Mouse (Mus musculus) gonadal fat pad, adult 2 months (tissue): ENCODE results near the gene Gm13272. TPM values are rescaled to one million over a fixed set of nuclear protein-coding genes. Genes with fewer than 3 reads are reported as not detected.
"Not testable (repeated sequence)": the region's sequence is repeated elsewhere in the genome, so short reads cannot be mapped to it uniquely, and the experiment has no call there.

ENCODE experiments used
- DNase-seq: peaks from one replicate; pipeline ENCODE4 v3.0.0-alpha.2; 2012; ENCODE audit warnings: low read depth
- polyA plus RNA-seq: library from polyadenylated mRNA; depleted of rRNA; stranded (reverse); fragments of >200 nt; gene quantifications from 2 replicates; pipeline ENCODE4 v1.2.3, GENCODE M21; 2012; rRNA removed

The Gm13272 gene
- polyA plus RNA-seq, 1 experiment, result not detected

- DNase-seq, result not testable (repeated sequence)
Measured at GRCm38 (mm10) chr4:88785409-88785808, 5.8 kb downstream of the Gm13272 start, which contains the start of gene Gm13276. Gene Gm13276 (plus strand): TSS chr4:88785709.

GRCm38 (mm10) chr4:88788402-88788801, 8.8 kb downstream of the Gm13272 start, which contains the start of gene Gm13277:
Gene Gm13277 (plus strand): TSS chr4:88788632.
- DNase-seq, result not testable (repeated sequence)

DNA sequence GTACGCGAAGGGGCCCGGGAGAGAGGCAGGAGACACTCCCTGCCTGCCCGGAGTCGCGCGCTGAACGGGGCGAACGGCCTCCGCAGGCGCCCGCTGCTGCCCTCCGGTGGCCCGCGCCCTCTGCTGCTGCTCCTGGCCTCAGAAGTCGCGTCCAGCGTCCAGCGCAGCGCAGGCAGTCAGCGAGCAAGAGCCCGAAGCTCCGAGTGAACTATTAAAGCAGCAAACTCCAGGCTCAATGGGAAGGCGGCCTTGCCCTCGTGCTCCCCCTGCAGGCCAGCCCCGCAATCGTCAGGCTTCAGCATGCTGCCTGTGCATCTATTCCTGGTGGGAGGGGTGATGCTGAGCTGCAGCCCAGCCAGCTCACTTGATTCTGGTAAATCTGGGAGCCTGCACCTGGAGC, 11.6 kb downstream of the Gm13272 start, which contains the start of gene Gm13278:
Gene Gm13278, plus strand, starts transcription at position 301 of the 400 bp plus-strand sequence.
- not testable (repeated sequence) for DNase-seq

- DNase-seq, result not testable (repeated sequence)
Measured at GRCm38 (mm10) chr4:88793936-88794675, 14.5 kb downstream of the Gm13272 start, which contains the start of gene Gm13275. Gene Gm13275 (plus strand): TSS chr4:88794487.

DNA sequence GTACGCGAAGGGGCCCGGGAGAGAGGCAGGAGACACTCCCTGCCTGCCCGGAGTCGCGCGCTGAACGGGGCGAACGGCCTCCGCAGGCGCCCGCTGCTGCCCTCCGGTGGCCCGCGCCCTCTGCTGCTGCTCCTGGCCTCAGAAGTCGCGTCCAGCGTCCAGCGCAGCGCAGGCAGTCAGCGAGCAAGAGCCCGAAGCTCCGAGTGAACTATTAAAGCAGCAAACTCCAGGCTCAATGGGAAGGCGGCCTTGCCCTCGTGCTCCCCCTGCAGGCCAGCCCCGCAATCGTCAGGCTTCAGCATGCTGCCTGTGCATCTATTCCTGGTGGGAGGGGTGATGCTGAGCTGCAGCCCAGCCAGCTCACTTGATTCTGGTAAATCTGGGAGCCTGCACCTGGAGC, 17.4 kb downstream of the Gm13272 start, which contains the start of gene Gm13279:
Gene Gm13279, plus strand, starts transcription at position 301 of the 400 bp plus-strand sequence.
- not testable (repeated sequence) for DNase-seq

DNA sequence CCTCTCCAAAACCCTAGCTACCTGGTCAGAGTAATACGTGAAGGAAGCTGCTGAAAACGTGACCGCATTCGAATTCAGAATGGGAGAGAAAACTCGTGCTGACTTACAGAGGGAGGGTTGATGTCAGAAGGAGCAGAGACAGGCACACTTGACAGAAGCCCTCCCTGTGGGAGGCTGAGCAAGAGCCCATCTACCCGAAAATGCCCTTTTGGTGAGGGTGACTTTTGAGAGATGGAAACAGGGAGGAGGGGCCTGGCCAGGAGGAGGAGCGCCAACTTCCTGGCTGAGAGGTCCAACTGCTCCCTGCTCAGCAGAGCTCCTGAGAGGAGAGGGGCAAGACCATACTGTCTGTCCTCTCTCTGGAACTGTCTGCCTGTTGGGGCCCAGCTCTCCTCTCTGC, 19.7 kb downstream of the Gm13272 start, which contains the start of gene Gm13285:
Gene Gm13285, plus strand, starts transcription at position 301 of the 400 bp plus-strand sequence.
- not testable (repeated sequence) for DNase-seq

GRCm38 (mm10) chr4:88802954-88803353, 23.3 kb downstream of the Gm13272 start, which contains the start of gene Gm13287:
Gene Gm13287 (plus strand): TSS chr4:88803254.
- DNase-seq, result not testable (repeated sequence)

GRCm38 (mm10) chr4:88805231-88805630, 25.6 kb downstream of the Gm13272 start, which contains the start of gene Gm13288:
Gene Gm13288 (plus strand): TSS chr4:88805531.
- not testable (repeated sequence) for DNase-seq

- DNase-seq, result not testable (repeated sequence)
Measured at GRCm38 (mm10) chr4:88805761-88806160, 26.1 kb downstream of the Gm13272 start.

GRCm38 (mm10) chr4:88815928-88816327, 36.3 kb downstream of the Gm13272 start, which contains the start of gene Ifna7:
Gene Ifna7 (plus strand): TSS chr4:88816228.
- DNase-seq, result no peak

DNA sequence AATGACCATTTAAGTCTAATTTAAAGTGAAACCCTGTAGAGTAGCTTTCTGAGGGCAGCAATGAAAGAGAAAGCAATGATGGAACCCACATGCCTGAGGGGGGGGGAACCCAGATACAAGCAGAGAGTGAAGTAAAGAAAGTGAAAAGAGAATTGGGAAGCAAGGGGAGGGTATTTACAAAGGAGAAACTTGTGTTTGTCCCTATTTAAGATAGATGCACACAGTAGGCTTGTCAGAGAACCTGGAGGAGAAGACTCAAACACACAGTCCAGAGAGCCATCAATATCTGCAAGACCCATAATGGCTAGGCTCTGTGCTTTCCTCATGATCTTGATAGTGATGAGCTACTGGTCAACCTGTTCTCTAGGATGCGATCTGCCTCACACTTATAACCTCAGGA, 40.0 kb downstream of the Gm13272 start, which contains the start of gene Ifna11:
Gene Ifna11, plus strand, starts transcription at position 301 of the 400 bp plus-strand sequence.
- no peak for DNase-seq

DNA sequence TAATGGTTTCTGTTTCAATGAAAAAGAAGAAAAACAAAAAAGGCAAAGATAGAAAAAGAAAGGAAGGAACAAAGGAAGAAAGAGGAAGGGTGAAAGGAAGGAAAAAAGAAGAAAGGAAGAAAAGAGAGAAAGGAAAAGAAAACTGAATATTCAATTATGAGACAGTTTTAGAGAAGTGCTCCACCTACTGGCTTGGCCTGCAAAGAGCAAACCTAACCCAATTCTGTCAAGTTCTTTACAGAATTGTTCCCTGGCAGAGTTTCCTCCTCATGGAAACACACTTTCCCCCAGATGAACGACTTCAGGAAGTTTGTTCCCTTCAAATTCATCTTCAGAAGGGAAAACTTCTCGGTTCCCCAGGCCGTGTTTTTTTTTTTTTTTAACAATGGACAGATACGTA, 43.3 kb downstream of the Gm13272 start:
- no peak for DNase-seq

DNA sequence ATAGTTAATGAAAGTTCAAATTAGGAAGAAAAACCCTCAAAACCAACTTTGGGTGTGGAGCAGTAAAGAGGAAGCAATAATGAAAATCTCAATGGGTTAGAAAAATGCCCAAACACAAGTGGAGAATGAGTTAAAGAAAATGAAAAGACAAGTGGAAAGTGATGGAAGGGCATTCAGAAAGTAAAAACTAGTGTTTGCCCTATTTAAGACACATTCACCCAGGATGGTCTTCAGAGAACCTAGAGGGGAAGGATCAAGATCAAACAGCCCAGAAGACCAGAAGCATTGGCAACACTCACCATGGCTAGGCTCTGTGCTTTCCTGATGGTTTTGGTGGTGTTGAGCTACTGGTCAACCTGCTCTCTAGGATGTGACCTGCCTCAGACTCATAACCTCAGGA, 47.5 kb downstream of the Gm13272 start, which contains the start of gene Ifna6:
Gene Ifna6, plus strand, starts transcription at position 301 of the 400 bp plus-strand sequence.
- DNase-seq, result not testable (repeated sequence)

Other genes with a start within 250 kb of the Gm13272 start
- not detected in 2 replicates for gene Ifna15, start 221.6 kb upstream of the Gm13272 start, polyA plus RNA-seq
- gene Ifna14, start 208.1 kb upstream of the Gm13272 start, polyA plus RNA-seq, result not detected in 2 replicates
- gene Ifna9, start 187.5 kb upstream of the Gm13272 start, polyA plus RNA-seq, result not detected in 2 replicates
- gene Ifna12, start 176.5 kb upstream of the Gm13272 start, polyA plus RNA-seq, result not detected in 2 replicates
- not detected in 2 replicates for gene C87499, start 145.4 kb upstream of the Gm13272 start, polyA plus RNA-seq
- gene Ifna13, start 135.4 kb upstream of the Gm13272 start, polyA plus RNA-seq, result not detected in 2 replicates
- not detected in 2 replicates for gene Ifna16, start 102.9 kb upstream of the Gm13272 start, polyA plus RNA-seq
- gene Ifna2, start 95.9 kb upstream of the Gm13272 start, polyA plus RNA-seq, result not detected in 2 replicates
- not detected in 2 replicates for gene Ifnab, start 88.5 kb upstream of the Gm13272 start, polyA plus RNA-seq
- gene Gm26566, start 58.0 kb upstream of the Gm13272 start, polyA plus RNA-seq, result 0.84 and 0.86 TPM in 2 replicates
- 14.9 and 20.2 TPM in 2 replicates for gene Klhl9, start 57.4 kb upstream of the Gm13272 start, polyA plus RNA-seq
- gene Gm13271, start 25.0 kb upstream of the Gm13272 start, polyA plus RNA-seq, result 0.35 TPM in 1 of 2 replicates, not detected in the other
- not detected in 2 replicates for gene Gm13283, start 19.7 kb upstream of the Gm13272 start, polyA plus RNA-seq
- gene Gm13290, start 6.0 kb upstream of the Gm13272 start, polyA plus RNA-seq, result not detected in 2 replicates
- not detected in 2 replicates for gene Gm13289, start 2.9 kb upstream of the Gm13272 start, polyA plus RNA-seq
- gene Ifnz, start 2.3 kb downstream of the Gm13272 start, polyA plus RNA-seq, result 0.07 TPM in 1 of 2 replicates, not detected in the other
- not detected in 2 replicates for gene Gm13276, start 5.9 kb downstream of the Gm13272 start, polyA plus RNA-seq
- not detected in 2 replicates for gene Gm13277, start 8.8 kb downstream of the Gm13272 start, polyA plus RNA-seq
- not detected in 2 replicates for gene Gm13278, start 11.7 kb downstream of the Gm13272 start, polyA plus RNA-seq
- gene Gm13275, start 14.6 kb downstream of the Gm13272 start, polyA plus RNA-seq, result not detected in 2 replicates
- gene Gm13279, start 17.5 kb downstream of the Gm13272 start, polyA plus RNA-seq, result not detected in 2 replicates
- gene Gm13285, start 19.8 kb downstream of the Gm13272 start, polyA plus RNA-seq, result not detected in 2 replicates
- not detected in 2 replicates for gene Gm13287, start 23.4 kb downstream of the Gm13272 start, polyA plus RNA-seq
- not detected in 2 replicates for gene Gm13288, start 25.7 kb downstream of the Gm13272 start, polyA plus RNA-seq
- gene Ifna7, start 36.4 kb downstream of the Gm13272 start, polyA plus RNA-seq, result not detected in 2 replicates
- not detected in 2 replicates for gene Ifna11, start 40.1 kb downstream of the Gm13272 start, polyA plus RNA-seq
- not detected in 2 replicates for gene Ifna6, start 47.6 kb downstream of the Gm13272 start, polyA plus RNA-seq
- gene Ifna5, start 55.7 kb downstream of the Gm13272 start, polyA plus RNA-seq, result not detected in 2 replicates
- not detected in 2 replicates for gene Ifna4, start 62.0 kb downstream of the Gm13272 start, polyA plus RNA-seq
- not detected in 2 replicates for gene Ifna1, start 70.2 kb downstream of the Gm13272 start, polyA plus RNA-seq
- gene Ifne, start 100.4 kb downstream of the Gm13272 start, polyA plus RNA-seq, result not detected in 2 replicates